Mouse (Mus musculus): Measurements from ENCODE around the gene Fibcd1. TPM values are rescaled to one million over a fixed set of nuclear protein-coding genes. Genes with fewer than 3 reads are reported as not detected.

Gene Fibcd1
- polyA plus RNA-seq, 1 experiment: 0.13 TPM

DNA sequence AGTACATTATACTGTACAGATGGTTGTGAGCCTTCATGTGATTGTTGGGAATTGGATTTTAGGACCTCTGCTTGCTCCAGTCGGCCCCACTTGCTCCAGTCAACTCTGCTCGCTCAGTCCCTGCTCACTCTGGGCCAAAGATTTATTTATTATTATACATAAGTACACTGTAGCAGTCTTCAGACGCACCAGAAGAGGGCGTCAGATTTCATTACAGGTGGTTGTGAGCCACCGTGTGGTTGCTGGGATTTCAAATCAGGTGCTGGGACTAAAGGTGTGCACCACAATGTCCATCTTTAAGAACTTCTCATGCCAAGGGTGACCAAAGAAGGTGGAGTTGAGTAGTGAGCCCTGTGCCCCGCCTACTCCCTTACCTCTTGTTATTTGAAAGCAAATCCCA is 53.2 kb downstream of the Fibcd1 start:
- no peak overlapping the region for H3ac ChIP-seq (ENCODE audit: control insufficient read depth, insufficient read length)

DNA sequence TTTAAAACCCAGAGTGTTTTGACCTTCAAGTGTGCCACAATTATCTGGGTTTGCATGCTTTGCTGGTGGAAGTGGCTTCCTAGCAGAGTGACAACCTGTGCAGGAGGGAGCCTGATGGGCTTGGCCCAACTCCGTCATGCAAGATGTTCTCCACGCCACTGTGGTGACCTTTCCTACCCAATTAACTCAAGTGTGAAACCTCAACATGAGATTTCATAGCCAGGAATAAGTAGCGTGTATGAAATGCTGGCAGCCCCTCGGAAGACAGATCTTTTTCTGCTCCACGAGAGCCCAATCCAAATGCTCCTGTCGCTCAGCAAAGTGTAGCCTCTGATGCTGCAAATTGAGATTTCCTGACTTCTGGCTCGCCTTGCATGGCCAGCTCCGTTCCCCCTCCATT is 54.5 kb downstream of the Fibcd1 start:
- Histone ChIP-seq H3K4me2 (ENCODE audit: low read depth) (no peak overlapping the region), H3ac (ENCODE audit: control insufficient read depth, insufficient read length) (no peak overlapping the region), H3K27me3 (ENCODE audit: control insufficient read depth, insufficient read depth, insufficient read length) (no peaks in the 10 kb centered on the region), H3K79me2 (ENCODE audit: control insufficient read depth, insufficient read depth) (no peaks in the 10 kb centered on the region), H3K4me3 (no peak overlapping the region), H3K36me3 (ENCODE audit: control insufficient read depth, insufficient read depth) (peaks cover 34% of the 10 kb centered on the region)
- no peak for TF ChIP-seq REST (IDR thresholded peaks at IDR 0.05; ENCODE audit: insufficient read depth, insufficient read length)

More for the DNA sequence above, 53.2 kb downstream of the Fibcd1 start:
- H3K36me3 ChIP-seq (ENCODE audit: control insufficient read depth, insufficient read depth): peaks cover 31% of the 10 kb centered on the region
- H3K4me3 ChIP-seq: no peak overlapping the region
- no peak overlapping the region for H3K4me2 ChIP-seq (ENCODE audit: low read depth)
- TF ChIP-seq MYOG (IDR thresholded peaks at IDR 0.05; ENCODE audit: control insufficient read depth in 1 of 3, insufficient read depth in 1 of 3, insufficient read length in 2 of 3, low read depth in 2 of 3) (no peak), MAX (IDR thresholded peaks at IDR 0.05; ENCODE audit: low read depth) (no peak), TCF3 (IDR thresholded peaks at IDR 0.05; ENCODE audit: insufficient read length, low read depth) (no peak), SRF (IDR thresholded peaks at IDR 0.05; ENCODE audit: control insufficient read depth, insufficient read length, low read depth) (no peak), USF1 (IDR thresholded peaks at IDR 0.05; ENCODE audit: low read depth) (no peak), POLR2A (IDR thresholded peaks at IDR 0.05; ENCODE audit: insufficient read length, low read depth) (no peak), E2F4 (IDR thresholded peaks at IDR 0.05; ENCODE audit: insufficient read depth) (no peak), CEBPB (IDR thresholded peaks at IDR 0.05; ENCODE audit: insufficient read depth, poor library complexity, severe bottlenecking) (no peak), REST (IDR thresholded peaks at IDR 0.05; ENCODE audit: insufficient read depth, insufficient read length) (no peak), MYOD1 (IDR thresholded peaks at IDR 0.05; ENCODE audit: control insufficient read depth in 1 of 3, insufficient read length in 2 of 3, low read depth in 2 of 3) (no peak), TCF12 (IDR thresholded peaks at IDR 0.05; ENCODE audit: insufficient read depth, poor library complexity, severe bottlenecking) (no peak), POLR2AphosphoS2 (IDR thresholded peaks at IDR 0.05; ENCODE audit: insufficient read length, low read depth) (no peak)
- no peaks in the 10 kb centered on the region for H3K79me2 ChIP-seq (ENCODE audit: control insufficient read depth, insufficient read depth)
- no peaks in the 10 kb centered on the region for H3K27me3 ChIP-seq (ENCODE audit: control insufficient read depth, insufficient read depth, insufficient read length)

DNA sequence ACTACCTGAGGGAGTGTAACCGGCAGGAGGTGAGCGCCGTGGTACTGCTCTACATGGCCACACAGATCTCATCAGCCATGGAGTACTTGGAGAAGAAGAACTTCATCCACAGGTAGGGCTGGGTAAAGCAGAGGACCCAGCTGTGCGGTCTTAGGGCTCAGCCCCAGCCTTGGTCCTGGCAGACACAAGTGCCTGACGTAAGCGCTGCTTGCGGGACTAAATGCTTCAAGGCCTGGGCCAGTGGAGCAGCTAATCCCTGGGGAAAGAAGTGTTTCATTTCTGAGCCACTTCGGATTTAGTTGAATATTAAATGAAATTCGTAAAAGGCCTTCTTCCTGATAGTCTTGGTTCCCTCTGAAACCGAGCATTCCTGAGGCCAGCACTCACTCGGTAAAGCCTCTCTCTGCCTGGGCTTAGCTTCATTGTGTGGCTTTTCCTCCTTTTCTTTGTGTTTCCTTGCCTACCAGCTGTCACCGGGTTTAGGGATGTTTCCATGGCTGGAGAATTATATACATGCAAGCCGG is 55.0 kb downstream of the Fibcd1 start:
- no peaks in the 10 kb centered on the region for H3K27me3 ChIP-seq (ENCODE audit: control insufficient read depth, insufficient read depth, insufficient read length)
- H3ac ChIP-seq (ENCODE audit: control insufficient read depth, insufficient read length): no peak overlapping the region
- H3K79me2 ChIP-seq (ENCODE audit: control insufficient read depth, insufficient read depth): no peaks in the 10 kb centered on the region
- H3K36me3 ChIP-seq (ENCODE audit: control insufficient read depth, insufficient read depth): peaks cover 34% of the 10 kb centered on the region
- TF ChIP-seq E2F4 (IDR thresholded peaks at IDR 0.05; ENCODE audit: insufficient read depth) (no peak), POLR2A (IDR thresholded peaks at IDR 0.05; ENCODE audit: insufficient read length, low read depth) (no peak), MAX (IDR thresholded peaks at IDR 0.05; ENCODE audit: low read depth) (no peak), POLR2AphosphoS2 (IDR thresholded peaks at IDR 0.05; ENCODE audit: insufficient read length, low read depth) (no peak), TCF3 (IDR thresholded peaks at IDR 0.05; ENCODE audit: insufficient read length, low read depth) (no peak)
- H3K4me3 ChIP-seq: no peak overlapping the region
- no peak overlapping the region for H3K4me2 ChIP-seq (ENCODE audit: low read depth)

DNA sequence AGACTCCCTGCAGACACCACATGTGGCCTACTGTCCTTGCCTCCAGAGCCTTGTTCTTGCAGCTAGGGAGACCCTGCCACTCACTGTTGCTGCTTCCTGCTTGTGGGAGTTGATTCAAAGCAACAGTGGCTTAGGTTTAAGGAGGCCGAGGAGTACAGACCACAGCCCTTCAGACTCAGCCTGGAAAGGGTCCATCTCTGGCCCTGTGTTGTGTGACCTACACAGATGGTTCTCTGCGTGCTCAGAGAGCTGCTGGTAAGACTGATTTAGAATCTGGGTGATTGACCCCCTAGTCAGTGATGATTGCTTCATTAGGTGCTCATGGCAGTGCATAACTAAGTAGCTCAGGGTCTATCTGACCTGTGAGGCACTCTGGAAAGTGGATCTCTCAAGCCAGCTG is 56.6 kb downstream of the Fibcd1 start:
- Histone ChIP-seq H3ac (ENCODE audit: control insufficient read depth, insufficient read length) (no peak overlapping the region), H3K4me3 (no peak overlapping the region), H3K4me2 (ENCODE audit: low read depth) (no peak overlapping the region), H3K36me3 (ENCODE audit: control insufficient read depth, insufficient read depth) (peaks cover 26% of the 10 kb centered on the region), H3K79me2 (ENCODE audit: control insufficient read depth, insufficient read depth) (no peaks in the 10 kb centered on the region), H3K27me3 (ENCODE audit: control insufficient read depth, insufficient read depth, insufficient read length) (no peaks in the 10 kb centered on the region)
- TF ChIP-seq CEBPB (IDR thresholded peaks at IDR 0.05; ENCODE audit: insufficient read depth, poor library complexity, severe bottlenecking) (no peak), MYOD1 (IDR thresholded peaks at IDR 0.05; ENCODE audit: control insufficient read depth in 1 of 3, insufficient read length in 2 of 3, low read depth in 2 of 3) (no peak), MAX (IDR thresholded peaks at IDR 0.05; ENCODE audit: low read depth) (no peak), MYOG (IDR thresholded peaks at IDR 0.05; ENCODE audit: control insufficient read depth in 1 of 3, insufficient read depth in 1 of 3, insufficient read length in 2 of 3, low read depth in 2 of 3) (no peak), POLR2AphosphoS2 (IDR thresholded peaks at IDR 0.05; ENCODE audit: insufficient read length, low read depth) (no peak), POLR2A (IDR thresholded peaks at IDR 0.05; ENCODE audit: insufficient read length, low read depth) (no peak), E2F4 (IDR thresholded peaks at IDR 0.05; ENCODE audit: insufficient read depth) (no peak), TCF3 (IDR thresholded peaks at IDR 0.05; ENCODE audit: insufficient read length, low read depth) (no peak), REST (IDR thresholded peaks at IDR 0.05; ENCODE audit: insufficient read depth, insufficient read length) (no peak), USF1 (IDR thresholded peaks at IDR 0.05; ENCODE audit: low read depth) (no peak), TCF12 (IDR thresholded peaks at IDR 0.05; ENCODE audit: insufficient read depth, poor library complexity, severe bottlenecking) (no peak), SRF (IDR thresholded peaks at IDR 0.05; ENCODE audit: control insufficient read depth, insufficient read length, low read depth) (no peak)

DNA sequence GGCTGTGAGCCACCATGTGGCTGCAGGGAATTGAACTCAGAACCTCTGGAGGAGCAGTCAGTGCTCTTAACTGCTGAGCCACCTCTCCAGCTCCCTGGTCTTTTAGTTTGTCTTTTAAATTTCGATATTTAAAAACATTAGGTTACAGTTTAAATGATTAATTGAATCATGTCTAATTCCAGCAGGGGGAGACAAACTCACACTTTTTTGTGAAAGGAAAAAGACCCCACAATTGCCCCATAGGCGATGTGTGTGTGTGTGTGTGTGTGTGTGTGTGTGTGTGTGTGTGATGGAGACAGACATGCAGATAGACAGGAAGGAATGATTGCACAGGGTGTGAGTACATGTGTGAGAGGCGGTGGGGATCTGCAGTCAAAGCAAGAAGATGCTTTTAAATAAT is 57.6 kb downstream of the Fibcd1 start:
- Histone ChIP-seq H3ac (ENCODE audit: control insufficient read depth, insufficient read length) (no peak overlapping the region), H3K4me3 (no peak overlapping the region), H3K4me2 (ENCODE audit: low read depth) (no peak overlapping the region), H3K79me2 (ENCODE audit: control insufficient read depth, insufficient read depth) (no peaks in the 10 kb centered on the region), H3K27me3 (ENCODE audit: control insufficient read depth, insufficient read depth, insufficient read length) (no peaks in the 10 kb centered on the region), H3K36me3 (ENCODE audit: control insufficient read depth, insufficient read depth) (peaks cover 26% of the 10 kb centered on the region)
- TF ChIP-seq TCF12 (IDR thresholded peaks at IDR 0.05; ENCODE audit: insufficient read depth, poor library complexity, severe bottlenecking) (no peak), SRF (IDR thresholded peaks at IDR 0.05; ENCODE audit: control insufficient read depth, insufficient read length, low read depth) (no peak), MAX (IDR thresholded peaks at IDR 0.05; ENCODE audit: low read depth) (no peak), USF1 (IDR thresholded peaks at IDR 0.05; ENCODE audit: low read depth) (no peak), CEBPB (IDR thresholded peaks at IDR 0.05; ENCODE audit: insufficient read depth, poor library complexity, severe bottlenecking) (no peak), MYOG (IDR thresholded peaks at IDR 0.05; ENCODE audit: control insufficient read depth in 1 of 3, insufficient read depth in 1 of 3, insufficient read length in 2 of 3, low read depth in 2 of 3) (no peak), TCF3 (IDR thresholded peaks at IDR 0.05; ENCODE audit: insufficient read length, low read depth) (no peak), POLR2A (IDR thresholded peaks at IDR 0.05; ENCODE audit: insufficient read length, low read depth) (no peak), E2F4 (IDR thresholded peaks at IDR 0.05; ENCODE audit: insufficient read depth) (no peak)
